Mouse (Mus musculus): ENCODE measurements at regions not wholly inside any gene's neighbourhood (a gene's known extent, or its start where the extent isn't known, plus 50 kb on each side); places are given as distances from the start of the nearest gene placed in this dataset.
"Not testable (repeated sequence)": the region's sequence is repeated elsewhere in the genome, so short reads cannot be mapped to it uniquely, and the experiment has no call there.

DNA sequence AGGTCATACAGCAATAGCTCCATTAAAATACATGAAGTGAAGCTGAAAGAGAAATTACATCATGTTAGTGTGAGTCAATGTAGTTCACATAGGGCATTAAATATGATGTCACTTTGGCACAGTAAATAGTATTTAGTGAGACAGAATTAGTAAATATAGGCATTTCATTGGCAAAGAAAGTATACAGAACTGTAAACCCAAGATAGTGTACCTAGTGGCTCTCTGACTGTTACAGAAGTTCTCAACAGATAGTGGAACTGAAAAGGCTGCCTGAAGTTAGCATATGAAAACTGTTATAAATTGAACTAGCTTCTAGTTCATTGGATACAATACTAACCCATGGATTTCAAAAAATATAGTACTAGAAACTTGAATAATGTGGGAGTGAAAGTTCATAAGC lies 1642.1 kb upstream of the Cdh6 start:
- no peak for DNase-seq (ENCODE audit: low spot score)

DNA sequence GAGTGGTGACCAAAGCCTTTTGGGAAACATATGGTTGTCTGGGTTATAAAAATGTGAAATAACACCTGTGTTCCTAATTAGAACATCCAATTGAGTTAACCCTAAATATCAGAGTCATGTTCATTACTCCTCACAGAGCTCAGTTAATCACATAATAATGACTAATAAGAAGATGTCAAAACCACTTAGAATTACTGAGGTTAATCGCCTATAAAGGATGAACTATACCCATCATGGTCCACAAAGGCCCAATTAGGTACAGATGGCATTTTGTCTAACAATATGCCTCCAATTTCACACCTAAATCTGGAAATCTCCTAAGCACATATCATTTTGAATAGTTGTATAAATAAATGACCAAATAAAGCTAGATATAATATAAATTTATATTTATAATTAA lies 1633.4 kb upstream of the Cdh6 start:
- DNase-seq (ENCODE audit: low spot score), result no peak

DNA sequence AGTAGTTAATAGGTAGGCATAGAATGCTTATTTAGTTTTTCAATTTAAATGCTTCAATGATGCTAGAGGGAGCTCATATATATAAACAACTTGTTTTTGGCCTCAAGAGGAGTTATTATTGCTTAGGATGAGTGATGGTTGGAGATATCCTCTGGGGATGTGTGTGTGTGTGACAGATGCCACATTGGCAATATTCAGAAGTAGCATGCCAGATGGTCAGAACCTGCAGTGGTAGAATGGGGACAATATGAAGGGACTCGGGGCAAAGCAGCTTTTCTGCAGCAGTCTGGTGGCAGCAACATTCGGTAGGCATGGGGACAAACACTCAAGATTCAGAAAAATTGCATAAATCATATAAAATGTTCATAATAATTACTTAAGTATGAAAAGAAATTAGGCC lies 1621.7 kb upstream of the Cdh6 start:
- DNase-seq (ENCODE audit: low spot score), result no peak

DNA sequence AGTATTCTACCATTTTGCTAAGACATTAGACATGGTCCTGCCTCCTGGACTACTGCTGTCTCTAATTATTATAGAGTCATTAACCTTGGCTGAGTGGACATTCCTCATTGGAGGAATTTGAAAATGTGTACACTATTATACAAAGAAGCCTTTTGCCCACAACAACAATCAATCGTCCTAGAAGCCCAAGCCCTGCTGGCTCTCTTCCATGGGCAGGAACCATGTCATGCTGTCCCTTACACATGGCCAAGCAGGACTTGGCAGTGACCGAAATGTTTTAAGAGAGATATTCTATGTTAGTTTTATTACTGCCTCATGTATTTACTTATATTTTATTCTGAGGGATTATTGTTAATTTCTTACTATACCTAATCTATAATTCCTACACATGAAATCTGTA lies 1607.3 kb upstream of the Cdh6 start:
- no peak for DNase-seq (ENCODE audit: low spot score)

DNA sequence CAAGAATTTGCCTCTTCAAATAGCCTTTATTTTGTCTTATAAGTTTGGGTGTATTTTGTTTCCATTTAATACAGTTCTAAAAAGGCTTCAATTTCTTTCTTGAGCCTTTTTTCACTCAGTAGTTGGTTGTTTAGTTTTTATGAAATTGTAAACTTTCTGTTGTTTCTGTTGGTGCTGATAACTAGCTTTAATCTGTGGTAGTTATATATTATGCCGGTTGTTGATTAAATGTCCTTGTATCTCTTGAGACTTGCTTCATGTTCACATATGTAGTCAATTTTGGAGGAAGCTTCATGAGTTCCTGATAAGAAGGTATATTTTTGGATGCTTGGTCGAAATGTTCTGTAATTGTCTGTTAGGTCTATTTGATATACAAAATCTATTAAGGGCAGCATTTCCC lies 1568.3 kb upstream of the Cdh6 start:
- DNase-seq (ENCODE audit: low spot score), result no peak

DNA sequence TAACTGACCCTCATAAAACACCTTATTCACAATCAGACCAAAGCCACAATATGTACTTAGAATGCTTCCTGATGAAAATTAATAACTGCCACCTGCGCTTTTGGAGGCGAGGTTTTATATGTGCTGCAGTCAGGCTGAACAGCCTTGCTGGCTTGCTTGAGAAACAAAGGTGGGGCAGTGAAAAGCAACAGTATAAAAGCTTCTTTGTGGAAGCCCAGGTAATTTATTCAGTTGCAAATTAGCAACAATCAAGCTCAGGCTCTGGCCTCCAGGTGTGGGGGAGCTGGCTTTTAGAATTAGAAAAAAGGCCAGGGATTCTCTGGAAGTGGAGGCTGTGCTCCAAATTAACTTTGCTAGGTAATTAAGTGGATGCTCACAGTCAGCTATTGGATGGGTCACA lies 1524.5 kb upstream of the Cdh6 start:
- not testable (repeated sequence) for DNase-seq (ENCODE audit: low spot score)

DNA sequence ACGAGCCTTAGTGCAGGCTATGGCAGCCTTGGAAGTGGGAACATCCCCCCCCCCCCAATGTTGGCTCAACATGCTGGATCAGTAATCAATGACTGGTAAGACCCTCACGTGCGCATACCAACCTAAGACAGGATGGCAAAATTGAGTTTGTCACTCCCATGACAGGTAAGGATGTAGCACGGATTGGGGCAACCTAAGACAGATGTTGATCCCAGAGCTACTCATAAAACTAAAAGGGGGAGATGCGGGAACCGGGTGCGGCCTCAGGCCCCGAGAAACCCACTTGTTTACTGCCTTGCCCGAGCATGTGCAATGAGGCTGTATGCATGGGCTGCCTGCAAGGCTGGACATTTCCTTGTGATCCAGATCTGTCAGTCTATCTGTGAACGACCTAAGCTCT lies 1523.0 kb upstream of the Cdh6 start:
- no peak for DNase-seq (ENCODE audit: low spot score)

DNA sequence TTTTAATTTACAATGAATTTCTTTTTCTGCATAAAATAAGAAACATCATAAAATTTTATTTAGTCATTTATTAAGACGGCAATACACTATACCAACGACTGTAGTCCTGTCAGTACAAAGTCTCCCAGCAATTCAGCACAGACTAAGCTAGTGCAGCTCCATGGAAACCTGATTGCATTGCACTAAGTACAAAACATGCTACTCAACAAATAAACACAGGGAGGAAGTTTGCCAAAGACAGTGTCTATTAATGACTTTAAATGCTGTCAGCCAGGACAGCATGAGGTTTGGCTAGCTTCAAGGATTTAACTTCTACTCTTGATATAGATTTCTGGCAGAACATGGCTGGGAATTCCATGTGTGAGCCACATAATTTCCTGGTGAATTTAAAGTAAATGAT lies 1515.7 kb upstream of the Cdh6 start:
- DNase-seq (ENCODE audit: low spot score), result no peak

DNA sequence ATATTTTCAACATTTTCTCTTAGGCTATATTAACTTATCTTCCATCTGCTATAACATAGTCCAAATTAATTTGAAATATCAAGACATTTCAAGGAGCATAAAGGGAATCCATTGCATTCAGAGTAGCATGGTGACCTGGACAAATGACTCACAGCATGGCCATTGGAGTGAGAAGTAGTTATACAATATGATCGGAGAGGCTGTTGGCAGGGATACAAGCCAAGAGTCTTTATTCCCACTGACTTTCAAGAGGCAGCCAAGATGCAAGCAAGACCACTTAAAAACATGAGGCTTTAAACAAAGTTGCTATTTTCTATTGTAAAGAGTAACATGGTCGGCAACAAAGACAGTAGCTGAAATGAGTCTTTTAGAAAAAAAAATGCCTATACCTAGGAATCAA lies 1468.8 kb upstream of the Cdh6 start:
- DNase-seq (ENCODE audit: low spot score), result no peak

DNA sequence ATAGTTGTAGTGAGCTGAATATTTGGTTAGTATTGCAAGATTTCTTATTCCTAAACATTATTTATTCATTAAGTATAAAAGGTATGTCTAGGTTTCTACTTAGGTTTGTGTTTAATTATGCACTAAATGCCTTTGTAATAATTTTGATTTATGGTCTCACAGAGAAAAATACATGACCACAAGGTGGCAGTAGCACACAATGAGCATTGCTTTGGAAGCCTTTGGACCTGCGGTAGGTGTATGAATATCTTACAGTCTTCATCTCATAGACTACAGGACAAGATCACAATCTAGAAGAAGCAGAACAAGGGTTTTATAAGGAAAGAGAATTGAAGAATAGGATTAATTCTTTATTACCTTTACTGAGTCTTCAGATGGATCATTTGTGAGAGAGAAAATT lies 1455.0 kb upstream of the Cdh6 start:
- peak; percentile 15 for DNase-seq (ENCODE audit: low spot score)

DNA sequence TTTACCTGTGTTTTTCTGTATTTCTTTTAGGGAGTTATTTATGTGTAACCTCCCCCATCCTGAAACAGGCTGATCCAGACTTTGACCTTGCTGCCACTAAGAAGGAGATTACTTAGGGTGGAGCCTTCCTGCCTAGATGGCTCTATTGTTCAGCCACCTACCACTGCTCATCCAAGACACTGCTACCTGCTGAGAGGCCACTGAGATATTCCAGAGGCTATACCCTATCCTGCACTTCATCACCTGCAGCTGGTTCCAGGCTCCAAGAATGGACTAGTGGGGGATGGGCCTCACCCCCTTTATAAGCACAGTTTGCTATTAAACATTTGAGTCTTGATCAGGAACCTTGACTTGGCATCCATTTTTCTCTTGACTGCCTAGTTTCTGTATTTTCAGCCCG lies 1433.2 kb upstream of the Cdh6 start:
- no peak for DNase-seq (ENCODE audit: low spot score)
